Mouse (Mus musculus) stomach, postnatal 0 days (tissue): ENCODE measurements around the gene Esrrg.

ENCODE experiments used
- CTCF ChIP-seq: IDR thresholded peaks from 2 replicates; pipeline ENCODE4 v1.5.1; 2016; ENCODE audit warnings: antibody characterized with exemption, low read depth, mild to moderate bottlenecking, moderate library complexity
- EP300 ChIP-seq: optimal IDR thresholded peaks from 2 replicates; pipeline ENCODE3; 2016; ENCODE audit warnings: antibody characterized with exemption

DNA sequence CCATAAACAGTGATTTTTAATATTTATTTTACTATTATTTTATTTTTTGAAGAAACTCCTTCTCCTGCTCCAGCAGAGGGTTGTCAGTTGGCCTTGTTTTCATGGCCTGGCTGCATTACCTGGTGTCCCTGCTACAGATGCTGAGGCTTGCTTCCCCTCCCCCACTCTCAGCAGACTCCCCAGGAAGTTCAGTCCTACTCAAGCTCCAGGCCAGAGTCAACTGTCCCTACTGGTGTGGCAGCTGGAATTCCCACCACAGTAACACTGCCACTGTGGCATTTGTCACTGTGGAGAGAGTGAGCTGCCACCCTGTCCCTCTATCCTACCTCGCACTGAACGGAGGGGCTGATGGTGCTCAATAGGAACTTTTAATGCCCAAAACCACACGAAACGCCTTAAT, 330.5 kb downstream of the Esrrg start:
- TF ChIP-seq CTCF, result no peak
- TF ChIP-seq EP300, result no peak
